Comparison of ENCODE assay signal across 26 mouse cellular contexts in genomic region chr3:136024876-136025275, GRCm38 (mm10).
"Had no signal": no experiment of that assay in that cellular context is flagged by ENCODE, and none has a peak within 500 bp of the region (broad histone marks: within the 10 kb centered on the region; RNA-seq: fewer than 3 reads in every experiment).

No protein-coding gene starts in this region.

- DNase-seq: cerebellum, adult 18-20 months; cerebellum, adult 2 months; cerebellum, adult 8-10 months; cerebellum, adult 9-10 months; cerebellum, adult 9-11 months; cerebellum, postnatal 10 days; cerebellum, postnatal 14 days; cerebellum, postnatal 25 days; cerebellum, postnatal 36 days; embryo, embryonic 11 days; forebrain, postnatal 0 days; gastrocnemius, adult 2 months; gastrocnemius, postnatal 10 days; gastrocnemius, postnatal 14 days; gastrocnemius, postnatal 25 days; gastrocnemius, postnatal 36 days; heart, adult 11 months had no signal

- H3K27ac ChIP-seq: embryonic facial prominence, embryonic 10.5 days; embryonic facial prominence, embryonic 12.5 days; embryonic facial prominence, embryonic 13.5 days; embryonic facial prominence, embryonic 15.5 days; forebrain, embryonic 10.5 days; forebrain, embryonic 12.5 days; forebrain, embryonic 13.5 days; forebrain, embryonic 15.5 days; gastrocnemius, adult 2 months had no signal

- H3K4me3 ChIP-seq: embryonic facial prominence, embryonic 10.5 days; embryonic facial prominence, embryonic 12.5 days; embryonic facial prominence, embryonic 13.5 days; embryonic facial prominence, embryonic 15.5 days; erythroblast, embryonic 14.5 days; forebrain, embryonic 10.5 days; forebrain, embryonic 12.5 days; forebrain, embryonic 13.5 days; forebrain, embryonic 15.5 days; gastrocnemius, adult 2 months had no signal
